Mouse (Mus musculus): ENCODE results near the gene Pla2g4e.
A peak's percentile ranks its signal among the peaks of the same experiment; 100 is the strongest.

GRCm38 (mm10) chr2:120169382-120169781, 75.8 kb downstream of the Pla2g4e start:
- TF ChIP-seq CTCF (IDR thresholded peaks at IDR 0.05; ENCODE audit: low read depth) (peak; percentile 50), EP300 (IDR thresholded peaks at IDR 0.05; ENCODE audit: low read depth) (no peak)
